ENCODE assay signal across 15 mouse cellular contexts in genomic region chr1:193157111-193157492, GRCm38 (mm10). TPM values are rescaled to one million over a fixed set of nuclear protein-coding genes. Genes with fewer than 3 reads are reported as not detected.
DNase-seq lines count a peak whose midpoint lies in the region; ATAC-seq lines count a peak whose summit lies in the region.
"Had no signal": no experiment of that assay in that cellular context is flagged by ENCODE, and none has a peak within 500 bp of the region (broad histone marks: within the 10 kb centered on the region; RNA-seq: fewer than 3 reads in every experiment).

No protein-coding gene starts in this region.

- H3K36me3 ChIP-seq in embryonic facial prominence, embryonic 15.5 days: no peaks in the 10 kb centered on the region
- no peaks in the 10 kb centered on the region for H3K36me3 ChIP-seq in stomach, embryonic 15.5 days
- H3K36me3 ChIP-seq in forebrain, embryonic 10.5 days (replicated peaks): no peaks in the 10 kb centered on the region

- WGBS in embryonic facial prominence, embryonic 15.5 days: 42% methylated on average over 8 of the region's 8 CpGs
- 76% methylated on average over 8 of the region's 8 CpGs for WGBS in stomach, embryonic 15.5 days
- WGBS in forebrain, embryonic 10.5 days: 76% methylated on average over 8 of the region's 8 CpGs

- H3K27ac ChIP-seq in embryonic facial prominence, embryonic 15.5 days (replicated peaks): peak overlapping the region; percentile 86
- H3K27ac ChIP-seq in stomach, embryonic 15.5 days: peak overlapping the region; percentile 65
- no peak overlapping the region for H3K27ac ChIP-seq in forebrain, embryonic 10.5 days
- H3K27ac ChIP-seq: hindbrain, postnatal 0 days; layer of hippocampus, adult 2 months; liver, embryonic 14.5 days had no signal

- H3K4me2 ChIP-seq in embryonic facial prominence, embryonic 15.5 days (replicated peaks): peak overlapping the region; percentile 38
- H3K4me2 ChIP-seq in stomach, embryonic 15.5 days: peak overlapping the region; percentile 26; the same call in 1 of the 2 replicates

- ATAC-seq in embryonic facial prominence, embryonic 15.5 days (ENCODE audit: insufficient number of reproducible peaks, low FRiP score, low TSS enrichment, low read depth): no peak
- no peak for ATAC-seq in stomach, embryonic 15.5 days (ENCODE audit: insufficient read depth, low FRiP score, low read depth)
- ATAC-seq: hindbrain, postnatal 0 days had no signal

- H3K4me1 ChIP-seq in embryonic facial prominence, embryonic 15.5 days: peaks cover 47% of the 10 kb centered on the region
- peaks cover 36% of the 10 kb centered on the region for H3K4me1 ChIP-seq in stomach, embryonic 15.5 days
- H3K4me1 ChIP-seq in forebrain, embryonic 10.5 days: peaks cover 39% of the 10 kb centered on the region

- H3K27me3 ChIP-seq in embryonic facial prominence, embryonic 15.5 days: peaks cover 23% of the 10 kb centered on the region
- peaks cover 7% of the 10 kb centered on the region; the same call in 1 of the 2 replicates for H3K27me3 ChIP-seq in stomach, embryonic 15.5 days (replicated peaks)
- peaks cover 49% of the 10 kb centered on the region for H3K27me3 ChIP-seq in forebrain, embryonic 10.5 days (ENCODE audit: poor library complexity, severe bottlenecking)

- no peak overlapping the region for H3K4me3 ChIP-seq in embryonic facial prominence, embryonic 15.5 days (replicated peaks)
- no peak overlapping the region for H3K4me3 ChIP-seq in stomach, embryonic 15.5 days (replicated peaks)
- H3K4me3 ChIP-seq in forebrain, embryonic 10.5 days: no peak overlapping the region
- H3K4me3 ChIP-seq: layer of hippocampus, adult 2 months had no signal

- DNase-seq in gastrocnemius, postnatal 10 days: peak; percentile 20
- no peak for DNase-seq in gastrocnemius, adult 18-20 months (ENCODE audit: low spot score)
- peak; percentile 23 to 54 for DNase-seq in kidney, postnatal 25 days
- DNase-seq in kidney, postnatal 4 days: no peak
- DNase-seq in forebrain, embryonic 10.5 days (ENCODE audit: extremely low spot score, low spot score): no peak
- no peak for DNase-seq in layer of hippocampus, adult 18-20 months (ENCODE audit: low spot score in 2 of 2)
- DNase-seq: adrenal gland, postnatal 14 days; cerebellum, adult 9-11 months; lung, postnatal 14 days; thymus, postnatal 25 days had no signal

- H3K9ac ChIP-seq in embryonic facial prominence, embryonic 15.5 days: no peak overlapping the region; the same call in 1 of the 2 replicates
- no peak overlapping the region for H3K9ac ChIP-seq in stomach, embryonic 15.5 days
- H3K9ac ChIP-seq: liver, embryonic 14.5 days had no signal

- H3K9me3 ChIP-seq in embryonic facial prominence, embryonic 15.5 days (replicated peaks): no peaks in the 10 kb centered on the region
- H3K9me3 ChIP-seq in stomach, embryonic 15.5 days: no peaks in the 10 kb centered on the region
- no peaks in the 10 kb centered on the region for H3K9me3 ChIP-seq in forebrain, embryonic 10.5 days

RNA-seq across cellular contexts. Expression of gene Irf6, which starts 4.2 kb away (rescaled TPM):
- total RNA-seq in gastrocnemius, postnatal 10 days (2021): 1 to 10 TPM; 2.7 to 2.8 TPM
- total RNA-seq in gastrocnemius, adult 18-20 months (2021): under 1 TPM; 0.53 to 0.88 TPM
- polyA plus RNA-seq in embryonic facial prominence, embryonic 15.5 days (2015; fragmentation: Nextera tagmentation; extraction: Ambion mirVana): 51.2 and 56.7 TPM in 2 replicates
- 56.3 and 56.6 TPM in 2 replicates for polyA plus RNA-seq in stomach, embryonic 15.5 days (2015; fragmentation: Nextera tagmentation; extraction: Ambion mirVana)
- polyA plus RNA-seq in forebrain, embryonic 10.5 days (2016; fragmentation: Nextera tagmentation; extraction: Ambion mirVana): 3.8 and 3.9 TPM in 2 replicates
- total RNA-seq in layer of hippocampus, adult 18-20 months (2021): under 1 TPM; 0.81 to 0.92 TPM

RNA-seq across cellular contexts. Expression of gene A130010J15Rik, which starts 10.7 kb away (rescaled TPM):
- 1 to 10 TPM; 3.8 to 5.3 TPM for total RNA-seq in gastrocnemius, postnatal 10 days (2021)
- 1 to 10 TPM; 2.9 to 3.9 TPM for total RNA-seq in gastrocnemius, adult 18-20 months (2021)
- polyA plus RNA-seq in embryonic facial prominence, embryonic 15.5 days (2015; fragmentation: Nextera tagmentation; extraction: Ambion mirVana): 15.3 and 15.9 TPM in 2 replicates
- polyA plus RNA-seq in stomach, embryonic 15.5 days (2015; fragmentation: Nextera tagmentation; extraction: Ambion mirVana): 14.6 and 16.3 TPM in 2 replicates
- 17.0 and 18.1 TPM in 2 replicates for polyA plus RNA-seq in forebrain, embryonic 10.5 days (2016; fragmentation: Nextera tagmentation; extraction: Ambion mirVana)
- total RNA-seq in layer of hippocampus, adult 18-20 months (2021): 1 to 10 TPM; 4.1 to 4.8 TPM

RNA-seq across cellular contexts. Expression of gene Diexf, which starts 27.0 kb away (rescaled TPM):
- total RNA-seq in gastrocnemius, postnatal 10 days (2021): 10 to 100 TPM in 1 of 2 experiments, 1 to 10 TPM in 1; 9.2 to 12.9 TPM
- 1 to 10 TPM; 6.5 to 6.7 TPM for total RNA-seq in gastrocnemius, adult 18-20 months (2021)
- polyA plus RNA-seq in embryonic facial prominence, embryonic 15.5 days (2015; fragmentation: Nextera tagmentation; extraction: Ambion mirVana): 8.2 and 8.6 TPM in 2 replicates
- polyA plus RNA-seq in stomach, embryonic 15.5 days (2015; fragmentation: Nextera tagmentation; extraction: Ambion mirVana): 6.8 and 8.5 TPM in 2 replicates
- 10.2 TPM in 2 replicates for polyA plus RNA-seq in forebrain, embryonic 10.5 days (2016; fragmentation: Nextera tagmentation; extraction: Ambion mirVana)
- 10 to 100 TPM; 24.4 to 26.8 TPM for total RNA-seq in layer of hippocampus, adult 18-20 months (2021)

RNA-seq across cellular contexts. Expression of gene Traf3ip3, which starts 44.4 kb away (rescaled TPM):
- total RNA-seq in gastrocnemius, postnatal 10 days (2021): 10 to 100 TPM; 20.9 to 24.1 TPM
- 1 to 10 TPM in 1 of 2 experiments, under 1 TPM in 1; 0.55 to 1.9 TPM for total RNA-seq in gastrocnemius, adult 18-20 months (2021)
- polyA plus RNA-seq in embryonic facial prominence, embryonic 15.5 days (2015; fragmentation: Nextera tagmentation; extraction: Ambion mirVana): 23.6 and 31.4 TPM in 2 replicates
- 3.9 and 5.6 TPM in 2 replicates for polyA plus RNA-seq in stomach, embryonic 15.5 days (2015; fragmentation: Nextera tagmentation; extraction: Ambion mirVana)
- polyA plus RNA-seq in forebrain, embryonic 10.5 days (2016; fragmentation: Nextera tagmentation; extraction: Ambion mirVana): 1.5 and 2.0 TPM in 2 replicates
- total RNA-seq in layer of hippocampus, adult 18-20 months (2021): 1 to 10 TPM; 1.4 to 1.9 TPM

RNA-seq across cellular contexts. Expression of gene Lamb3, which starts 50.4 kb away (rescaled TPM):
- total RNA-seq in gastrocnemius, postnatal 10 days (2021): 1 to 10 TPM; 1.2 to 2.0 TPM
- 1 to 10 TPM; 2.4 to 3.2 TPM for total RNA-seq in gastrocnemius, adult 18-20 months (2021)
- polyA plus RNA-seq in embryonic facial prominence, embryonic 15.5 days (2015; fragmentation: Nextera tagmentation; extraction: Ambion mirVana): 17.9 and 20.1 TPM in 2 replicates
- 10.3 and 12.5 TPM in 2 replicates for polyA plus RNA-seq in stomach, embryonic 15.5 days (2015; fragmentation: Nextera tagmentation; extraction: Ambion mirVana)
- 0.14 and 0.20 TPM in 2 replicates for polyA plus RNA-seq in forebrain, embryonic 10.5 days (2016; fragmentation: Nextera tagmentation; extraction: Ambion mirVana)
- under 1 TPM; 0.81 to 0.89 TPM for total RNA-seq in layer of hippocampus, adult 18-20 months (2021)

Comparison
In these comparisons a context has a peak if more than half of its experiments do, and no peak if none do; other contexts are left out.
1. DNase-seq: peak in gastrocnemius, postnatal 10 days (single experiment) and kidney, postnatal 25 days (2 of 2); none in gastrocnemius, adult 18-20 months (single experiment), kidney, postnatal 4 days (0 of 2), forebrain, embryonic 10.5 days (single experiment) and layer of hippocampus, adult 18-20 months (0 of 2).